Comparison of ENCODE assay signal across 27 mouse cellular contexts in the genomic region with DNA sequence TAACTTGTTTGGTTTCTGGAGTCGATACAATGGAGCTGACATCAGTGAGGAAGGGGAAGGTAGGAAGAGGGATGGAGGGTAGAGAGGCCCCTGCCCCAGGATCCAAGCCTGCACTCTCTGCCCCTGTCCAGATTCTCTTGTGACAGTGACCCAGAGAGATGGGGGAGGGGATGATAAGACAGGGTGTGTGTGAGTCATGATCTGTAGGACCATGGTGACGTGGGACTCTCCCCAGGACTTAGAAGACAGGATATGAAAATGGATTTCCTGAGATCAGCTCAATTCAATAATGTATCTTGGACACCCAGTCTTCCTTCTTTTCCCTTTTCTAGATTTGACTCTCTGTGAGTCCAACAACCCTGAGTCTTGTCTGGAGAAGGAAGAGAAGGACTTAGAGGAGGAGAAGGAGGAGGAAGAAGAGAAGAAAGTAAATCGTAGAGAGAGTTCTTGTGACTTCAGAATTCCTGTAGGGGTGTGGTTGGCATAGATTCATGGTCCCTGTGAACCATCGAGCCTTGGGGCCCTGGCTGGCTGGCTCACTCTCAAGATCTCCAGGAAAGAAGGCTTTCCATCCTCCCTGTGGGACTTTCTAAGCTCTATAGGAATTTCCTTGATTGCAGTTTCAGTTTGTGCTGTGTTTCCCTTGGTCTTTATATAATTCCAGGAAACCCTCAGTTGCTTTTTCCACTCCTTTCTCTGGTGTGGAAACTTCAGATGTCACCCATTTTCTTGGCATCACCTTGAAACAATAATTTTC. TPM values are rescaled to one million over a fixed set of nuclear protein-coding genes. Genes with fewer than 3 reads are reported as not detected.
DNase-seq lines count a peak whose midpoint lies in the region; ATAC-seq and TF ChIP-seq lines count a peak whose summit lies in the region.
"Had no signal": no experiment of that assay in that cellular context is flagged by ENCODE, and none has a peak within 500 bp of the region (broad histone marks: within the 10 kb centered on the region; RNA-seq: fewer than 3 reads in every experiment).

No protein-coding gene starts in this region.

- H3K4me2 ChIP-seq in embryonic facial prominence, embryonic 14.5 days (ENCODE audit: low read depth, low read length), result no peak overlapping the region
- H3K4me2 ChIP-seq in heart, embryonic 15.5 days, result no peak overlapping the region
- H3K4me2 ChIP-seq in lung, postnatal 0 days (replicated peaks; ENCODE audit: low read depth, low read length), result no peak overlapping the region
- H3K4me2 ChIP-seq in forebrain, embryonic 15.5 days (replicated peaks), result no peak overlapping the region
- H3K4me2 ChIP-seq: embryonic facial prominence, embryonic 12.5 days; hindbrain, embryonic 12.5 days; liver, embryonic 15.5 days; midbrain, embryonic 15.5 days; neural tube, embryonic 15.5 days had no signal

- no peak for ATAC-seq in embryonic facial prominence, embryonic 14.5 days (ENCODE audit: low read depth)
- no peak; the same call in 1 of the 2 replicates for ATAC-seq in heart, embryonic 15.5 days (replicated peaks; ENCODE audit: insufficient number of reproducible peaks, insufficient read depth, low FRiP score, low read depth)
- ATAC-seq in lung, postnatal 0 days, result peak; percentile 43
- no peak for ATAC-seq in forebrain, embryonic 15.5 days (replicated peaks)
- ATAC-seq: forebrain, embryonic 14.5 days; midbrain, embryonic 15.5 days; Patski had no signal

- intact Hi-C loops in left cerebral cortex, adult 2 months (cut with DNase I), result no loop called here

- H3K4me3 ChIP-seq in embryonic facial prominence, embryonic 14.5 days (ENCODE audit: low read depth, low read length), result no peak overlapping the region
- no peak overlapping the region for H3K4me3 ChIP-seq in embryonic facial prominence, embryonic 10.5 days
- no peak overlapping the region for H3K4me3 ChIP-seq in heart, embryonic 15.5 days
- H3K4me3 ChIP-seq in lung, postnatal 0 days (ENCODE audit: low read depth, low read length), result no peak overlapping the region
- no peak overlapping the region for H3K4me3 ChIP-seq in left cerebral cortex, adult 2 months
- H3K4me3 ChIP-seq in forebrain, embryonic 15.5 days, result no peak overlapping the region
- H3K4me3 ChIP-seq: embryonic facial prominence, embryonic 12.5 days; hindbrain, embryonic 12.5 days; liver, embryonic 15.5 days; midbrain, embryonic 15.5 days; neural tube, embryonic 15.5 days had no signal

- TF ChIP-seq EP300 in lung, postnatal 0 days (IDR thresholded peaks at IDR 0.05), result no peak

- H3K9me3 ChIP-seq in embryonic facial prominence, embryonic 14.5 days (ENCODE audit: control insufficient read depth, low read length), result no peaks in the 10 kb centered on the region
- H3K9me3 ChIP-seq in embryonic facial prominence, embryonic 10.5 days, result no peaks in the 10 kb centered on the region
- H3K9me3 ChIP-seq in heart, embryonic 15.5 days (replicated peaks), result peaks cover 4% of the 10 kb centered on the region; the same call in 1 of the 2 replicates
- no peaks in the 10 kb centered on the region for H3K9me3 ChIP-seq in lung, postnatal 0 days (ENCODE audit: low read length)
- no peaks in the 10 kb centered on the region for H3K9me3 ChIP-seq in forebrain, embryonic 15.5 days
- H3K9me3 ChIP-seq: embryonic facial prominence, embryonic 12.5 days; hindbrain, embryonic 12.5 days; liver, embryonic 15.5 days; midbrain, embryonic 15.5 days; neural tube, embryonic 15.5 days had no signal

- no peak overlapping the region for H3K9ac ChIP-seq in embryonic facial prominence, embryonic 14.5 days (ENCODE audit: low read depth, low read length)
- H3K9ac ChIP-seq in heart, embryonic 15.5 days, result no peak overlapping the region
- H3K9ac ChIP-seq in lung, postnatal 0 days (replicated peaks; ENCODE audit: low read depth), result no peak overlapping the region
- H3K9ac ChIP-seq in forebrain, embryonic 15.5 days (replicated peaks), result no peak overlapping the region
- H3K9ac ChIP-seq: embryonic facial prominence, embryonic 12.5 days; hindbrain, embryonic 12.5 days; liver, embryonic 15.5 days; midbrain, embryonic 15.5 days; neural tube, embryonic 15.5 days had no signal

- H3K4me1 ChIP-seq in embryonic facial prominence, embryonic 14.5 days (ENCODE audit: control insufficient read depth, insufficient read depth, low read length), result no peaks in the 10 kb centered on the region
- no peaks in the 10 kb centered on the region for H3K4me1 ChIP-seq in embryonic facial prominence, embryonic 10.5 days
- no peaks in the 10 kb centered on the region for H3K4me1 ChIP-seq in heart, embryonic 15.5 days (replicated peaks)
- H3K4me1 ChIP-seq in lung, postnatal 0 days (ENCODE audit: insufficient read depth, low read depth, low read length), result no peaks in the 10 kb centered on the region; the same call in 1 of the 2 replicates
- H3K4me1 ChIP-seq in forebrain, embryonic 15.5 days, result no peaks in the 10 kb centered on the region
- H3K4me1 ChIP-seq: embryonic facial prominence, embryonic 12.5 days; hindbrain, embryonic 12.5 days; liver, embryonic 15.5 days; midbrain, embryonic 15.5 days; neural tube, embryonic 15.5 days had no signal

- TF ChIP-seq CTCF in lung, postnatal 0 days (IDR thresholded peaks at IDR 0.05), result no peak
- no peak for TF ChIP-seq CTCF in left cerebral cortex, adult 2 months (IDR thresholded peaks at IDR 0.05)

- no peak overlapping the region for H3K27ac ChIP-seq in embryonic facial prominence, embryonic 14.5 days (replicated peaks; ENCODE audit: low read depth, low read length)
- H3K27ac ChIP-seq in embryonic facial prominence, embryonic 10.5 days (replicated peaks), result no peak overlapping the region
- peak overlapping the region; percentile 51 for H3K27ac ChIP-seq in heart, embryonic 15.5 days
- no peak overlapping the region for H3K27ac ChIP-seq in lung, postnatal 0 days (ENCODE audit: low read length)
- H3K27ac ChIP-seq in left cerebral cortex, adult 2 months, result no peak overlapping the region
- H3K27ac ChIP-seq in forebrain, embryonic 15.5 days (replicated peaks), result no peak overlapping the region
- H3K27ac ChIP-seq: embryonic facial prominence, embryonic 12.5 days; hindbrain, embryonic 12.5 days; liver, embryonic 15.5 days; midbrain, embryonic 15.5 days; neural tube, embryonic 15.5 days had no signal

- H3K36me3 ChIP-seq in embryonic facial prominence, embryonic 14.5 days (ENCODE audit: control insufficient read depth, insufficient read depth, low read length), result no peaks in the 10 kb centered on the region
- no peaks in the 10 kb centered on the region for H3K36me3 ChIP-seq in embryonic facial prominence, embryonic 10.5 days (replicated peaks)
- no peaks in the 10 kb centered on the region for H3K36me3 ChIP-seq in heart, embryonic 15.5 days
- no peaks in the 10 kb centered on the region for H3K36me3 ChIP-seq in lung, postnatal 0 days (ENCODE audit: insufficient read depth, low read length)
- no peaks in the 10 kb centered on the region for H3K36me3 ChIP-seq in forebrain, embryonic 15.5 days
- H3K36me3 ChIP-seq: embryonic facial prominence, embryonic 12.5 days; hindbrain, embryonic 12.5 days; liver, embryonic 15.5 days; midbrain, embryonic 15.5 days; neural tube, embryonic 15.5 days had no signal

- no peaks in the 10 kb centered on the region for H3K27me3 ChIP-seq in embryonic facial prominence, embryonic 14.5 days (replicated peaks; ENCODE audit: control insufficient read depth, insufficient read depth, low read length)
- H3K27me3 ChIP-seq in embryonic facial prominence, embryonic 10.5 days (replicated peaks; ENCODE audit: low read depth, poor library complexity, severe bottlenecking), result no peaks in the 10 kb centered on the region
- no peaks in the 10 kb centered on the region for H3K27me3 ChIP-seq in heart, embryonic 15.5 days
- H3K27me3 ChIP-seq in lung, postnatal 0 days (replicated peaks; ENCODE audit: insufficient read depth, low read length), result no peaks in the 10 kb centered on the region
- no peaks in the 10 kb centered on the region for H3K27me3 ChIP-seq in forebrain, embryonic 15.5 days
- H3K27me3 ChIP-seq: embryonic facial prominence, embryonic 12.5 days; hindbrain, embryonic 12.5 days; liver, embryonic 15.5 days; midbrain, embryonic 15.5 days; neural tube, embryonic 15.5 days; Patski had no signal

- WGBS in embryonic facial prominence, embryonic 14.5 days, result 72% methylated on average over 4 of the region's 4 CpGs
- 73% methylated on average over 4 of the region's 4 CpGs for WGBS in embryonic facial prominence, embryonic 10.5 days
- WGBS in heart, embryonic 15.5 days, result 44% methylated on average over 4 of the region's 4 CpGs
- 34% methylated on average over 4 of the region's 4 CpGs for WGBS in lung, postnatal 0 days
- 80% methylated on average over 4 of the region's 4 CpGs for WGBS in forebrain, embryonic 15.5 days

- DNase-seq in embryonic facial prominence, embryonic 14.5 days (ENCODE audit: low spot score), result peak; percentile 8
- DNase-seq in embryonic facial prominence, embryonic 10.5 days (ENCODE audit: low spot score), result no peak
- DNase-seq in heart, postnatal 4 days, result no peak
- DNase-seq in lung, postnatal 0 days (ENCODE audit: low spot score), result peak; percentile 48
- no peak for DNase-seq in lung, postnatal 4 days
- DNase-seq in left cerebral cortex, adult 2 months (ENCODE audit: extremely low spot score in 1 of 2, low spot score in 2 of 2), result no peak
- DNase-seq: adrenal gland, postnatal 10 days; cerebellum, adult 9-11 months; gastrocnemius, postnatal 25 days; kidney, adult 8-10 months; lung, postnatal 14 days; spleen, adult 18-20 months; thymus, adult 18-20 months; thymus, postnatal 4 days had no signal

RNA-seq across cellular contexts. Expression of a gene that starts 18.4 kb away (rescaled TPM):
- 0.71 and 0.78 TPM in 2 replicates for polyA plus RNA-seq in embryonic facial prominence, embryonic 14.5 days (2014; fragmentation: Nextera tagmentation; extraction: Ambion mirVana)
- polyA plus RNA-seq in embryonic facial prominence, embryonic 10.5 days (2016; fragmentation: Nextera tagmentation; extraction: Ambion mirVana), result 0.28 and 0.79 TPM in 2 replicates
- polyA plus RNA-seq in heart, embryonic 15.5 days (2015; fragmentation: Nextera tagmentation; extraction: Ambion mirVana), result 1.8 and 2.2 TPM in 2 replicates
- 1 to 10 TPM in 1 of 2 experiments, under 1 TPM in 1; 0.71 to 2.4 TPM for total RNA-seq in heart, postnatal 4 days (2021)
- 12.5 and 12.6 TPM in 2 replicates for polyA plus RNA-seq in lung, postnatal 0 days (2015; fragmentation: Nextera tagmentation; extraction: Ambion mirVana)
- total RNA-seq in left cerebral cortex, adult 2 months (2021), result 1 to 10 TPM in 1 of 2 experiments, under 1 TPM in 1; 0.54 to 1.3 TPM
- polyA plus RNA-seq in forebrain, embryonic 15.5 days (2015; fragmentation: Nextera tagmentation; extraction: Ambion mirVana), result 0.42 and 0.45 TPM in 2 replicates
- total RNA-seq: megakaryocyte-erythroid progenitor cell, adult 5-6 weeks had no signal
- polyA plus RNA-seq: midbrain, embryonic 15.5 days had no signal

RNA-seq across cellular contexts. Expression of a gene that starts 30.0 kb away (rescaled TPM):
- polyA plus RNA-seq in embryonic facial prominence, embryonic 14.5 days (2014; fragmentation: Nextera tagmentation; extraction: Ambion mirVana), result 16.5 and 18.8 TPM in 2 replicates
- 14.5 and 17.5 TPM in 2 replicates for polyA plus RNA-seq in embryonic facial prominence, embryonic 10.5 days (2016; fragmentation: Nextera tagmentation; extraction: Ambion mirVana)
- polyA plus RNA-seq in heart, embryonic 15.5 days (2015; fragmentation: Nextera tagmentation; extraction: Ambion mirVana), result 7.8 and 11.4 TPM in 2 replicates
- total RNA-seq in heart, postnatal 4 days (2021), result 1 to 10 TPM; 2.4 to 3.2 TPM
- polyA plus RNA-seq in lung, postnatal 0 days (2015; fragmentation: Nextera tagmentation; extraction: Ambion mirVana), result 2.4 and 4.3 TPM in 2 replicates
- 1 to 10 TPM; 5.7 to 8.2 TPM for total RNA-seq in left cerebral cortex, adult 2 months (2021)
- polyA plus RNA-seq in forebrain, embryonic 15.5 days (2015; fragmentation: Nextera tagmentation; extraction: Ambion mirVana), result 10.4 and 11.3 TPM in 2 replicates

RNA-seq across cellular contexts. Expression of a gene that starts 30.2 kb away (rescaled TPM):
- 12.2 and 15.2 TPM in 2 replicates for polyA plus RNA-seq in embryonic facial prominence, embryonic 14.5 days (2014; fragmentation: Nextera tagmentation; extraction: Ambion mirVana)
- polyA plus RNA-seq in embryonic facial prominence, embryonic 10.5 days (2016; fragmentation: Nextera tagmentation; extraction: Ambion mirVana), result 9.1 and 11.5 TPM in 2 replicates
- 5.3 and 7.6 TPM in 2 replicates for polyA plus RNA-seq in heart, embryonic 15.5 days (2015; fragmentation: Nextera tagmentation; extraction: Ambion mirVana)
- total RNA-seq in heart, postnatal 4 days (2021), result 10 to 100 TPM; 29.0 to 40.3 TPM
- 12.2 and 13.7 TPM in 2 replicates for polyA plus RNA-seq in lung, postnatal 0 days (2015; fragmentation: Nextera tagmentation; extraction: Ambion mirVana)
- 10 to 100 TPM; 40.1 to 45.2 TPM for total RNA-seq in left cerebral cortex, adult 2 months (2021)
- 12.3 and 12.6 TPM in 2 replicates for polyA plus RNA-seq in forebrain, embryonic 15.5 days (2015; fragmentation: Nextera tagmentation; extraction: Ambion mirVana)

RNA-seq across cellular contexts. Expression of a gene that starts 39.0 kb away (rescaled TPM):
- 31.3 and 39.5 TPM in 2 replicates for polyA plus RNA-seq in embryonic facial prominence, embryonic 14.5 days (2014; fragmentation: Nextera tagmentation; extraction: Ambion mirVana)
- polyA plus RNA-seq in embryonic facial prominence, embryonic 10.5 days (2016; fragmentation: Nextera tagmentation; extraction: Ambion mirVana), result 47.9 and 49.1 TPM in 2 replicates
- polyA plus RNA-seq in heart, embryonic 15.5 days (2015; fragmentation: Nextera tagmentation; extraction: Ambion mirVana), result 21.1 and 25.5 TPM in 2 replicates
- 10 to 100 TPM; 16.5 to 17.1 TPM for total RNA-seq in heart, postnatal 4 days (2021)
- polyA plus RNA-seq in lung, postnatal 0 days (2015; fragmentation: Nextera tagmentation; extraction: Ambion mirVana), result 28.8 and 29.8 TPM in 2 replicates
- total RNA-seq in left cerebral cortex, adult 2 months (2021), result 10 to 100 TPM; 22.8 to 25.6 TPM
- polyA plus RNA-seq in forebrain, embryonic 15.5 days (2015; fragmentation: Nextera tagmentation; extraction: Ambion mirVana), result 36.9 and 42.4 TPM in 2 replicates

RNA-seq across cellular contexts. Expression of a gene that starts 40.3 kb away (rescaled TPM):
- polyA plus RNA-seq in embryonic facial prominence, embryonic 14.5 days (2014; fragmentation: Nextera tagmentation; extraction: Ambion mirVana), result 0.39 and 0.56 TPM in 2 replicates
- 0.16 TPM in 1 of 2 replicates, not detected in the other for polyA plus RNA-seq in embryonic facial prominence, embryonic 10.5 days (2016; fragmentation: Nextera tagmentation; extraction: Ambion mirVana)
- 0.58 and 0.61 TPM in 2 replicates for polyA plus RNA-seq in heart, embryonic 15.5 days (2015; fragmentation: Nextera tagmentation; extraction: Ambion mirVana)
- total RNA-seq in heart, postnatal 4 days (2021), result under 1 TPM in 1 of 2 experiments, not detected in 1; 0.38 TPM
- polyA plus RNA-seq in lung, postnatal 0 days (2015; fragmentation: Nextera tagmentation; extraction: Ambion mirVana), result 3.6 and 4.7 TPM in 2 replicates
- total RNA-seq in left cerebral cortex, adult 2 months (2021), result not detected
- not detected in 2 replicates for polyA plus RNA-seq in forebrain, embryonic 15.5 days (2015; fragmentation: Nextera tagmentation; extraction: Ambion mirVana)
- total RNA-seq: layer of hippocampus, postnatal 10 days; megakaryocyte-erythroid progenitor cell, adult 5-6 weeks had no signal
- polyA plus RNA-seq: brain, embryonic 14.5 days; cortical plate, adult 2 months; forebrain, embryonic 14.5 days; hindbrain, embryonic 12.5 days; midbrain, embryonic 15.5 days; neural tube, embryonic 15.5 days; Patski had no signal

Comparison
In these comparisons a context has a peak if more than half of its experiments do, and no peak if none do; other contexts are left out.
1. DNase-seq: peak in embryonic facial prominence, embryonic 14.5 days (single experiment) and lung, postnatal 0 days (single experiment); none in embryonic facial prominence, embryonic 10.5 days (single experiment), heart, postnatal 4 days (single experiment), lung, postnatal 4 days (0 of 2) and left cerebral cortex, adult 2 months (0 of 2).